Mouse (Mus musculus): ENCODE measurements around the gene BC024978. TPM values are rescaled to one million over a fixed set of nuclear protein-coding genes. Genes with fewer than 3 reads are reported as not detected.

The BC024978 gene
- polyA plus RNA-seq (2015; fragmentation: Nextera tagmentation; extraction: Ambion mirVana), result 2.5 TPM in 2 replicates

GRCm38 (mm10) chr7:27195681-27196611 is at the start of gene BC024978, which contains the start of gene Snrpa:
Gene BC024978 (plus strand): TSS chr7:27195781.
Gene Snrpa (minus strand): TSS chr7:27196271.
- Histone ChIP-seq H3K4me3 (ENCODE audit: low read depth, low read length) (peak within 1 kb of the TSS; percentile 69), H3K4me1 (ENCODE audit: insufficient read depth, low read depth, low read length) (0 out of 2 replicates have a peak, but pooled peaks cover 8% of the 10 kb centered on the region), H3K36me3 (ENCODE audit: insufficient read depth, low read length) (peaks cover 9% of the 10 kb centered on the region), H3K4me2 (replicated peaks; ENCODE audit: low read depth, low read length) (peak within 1 kb of the TSS; percentile 66), H3K9ac (replicated peaks; ENCODE audit: low read depth) (peak within 1 kb of the TSS; percentile 83), H3K9me3 (ENCODE audit: low read length) (no peaks in the 10 kb centered on the region), H3K27me3 (replicated peaks; ENCODE audit: insufficient read depth, low read length) (no peaks in the 10 kb centered on the region), H3K27ac (ENCODE audit: low read length) (peak within 1 kb of the TSS; percentile 100)
- ATAC-seq (peak; percentile 98), DNase-seq (ENCODE audit: low spot score) (peak; percentile 100)
- TF ChIP-seq CTCF (IDR thresholded peaks at IDR 0.05) (peak; percentile 13; the same call in 1 of the 2 replicates), EP300 (IDR thresholded peaks at IDR 0.05) (peak; percentile 18)
- WGBS, result under 1% methylated on average over 64 of the region's 64 CpGs

GRCm38 (mm10) chr7:27153205-27153764 is 42.3 kb upstream of the BC024978 start, which contains the start of gene Cyp2t4:
Gene Cyp2t4 (plus strand): TSS chr7:27153714.
- H3K9me3 ChIP-seq (ENCODE audit: low read length), result no peaks in the 10 kb centered on the region
- DNase-seq (ENCODE audit: low spot score), result peak; percentile 81
- no peak within 1 kb of the TSS for H3K4me3 ChIP-seq (ENCODE audit: low read depth, low read length)
- no peaks in the 10 kb centered on the region for H3K27me3 ChIP-seq (replicated peaks; ENCODE audit: insufficient read depth, low read length)
- H3K4me2 ChIP-seq (replicated peaks; ENCODE audit: low read depth, low read length), result peak within 1 kb of the TSS; percentile 14; the same call in 1 of the 2 replicates
- TF ChIP-seq CTCF (IDR thresholded peaks at IDR 0.05) (no peak), EP300 (IDR thresholded peaks at IDR 0.05) (peak; percentile 66)
- WGBS, result 35% methylated on average over 10 of the region's 10 CpGs
- peak within 1 kb of the TSS; percentile 64 for H3K27ac ChIP-seq (ENCODE audit: low read length)
- H3K36me3 ChIP-seq (ENCODE audit: insufficient read depth, low read length), result peaks cover 7% of the 10 kb centered on the region; the same call in 1 of the 2 replicates
- no peak within 1 kb of the TSS for H3K9ac ChIP-seq (replicated peaks; ENCODE audit: low read depth)
- no peaks in the 10 kb centered on the region for H3K4me1 ChIP-seq (ENCODE audit: insufficient read depth, low read depth, low read length)
- ATAC-seq, result peak; percentile 86

GRCm38 (mm10) chr7:27156005-27156404 is 39.6 kb upstream of the BC024978 start:
- no peaks in the 10 kb centered on the region for H3K27me3 ChIP-seq (replicated peaks; ENCODE audit: insufficient read depth, low read length)
- TF ChIP-seq CTCF (IDR thresholded peaks at IDR 0.05), result no peak
- no peak for TF ChIP-seq EP300 (IDR thresholded peaks at IDR 0.05)
- H3K9ac ChIP-seq (replicated peaks; ENCODE audit: low read depth), result no peak overlapping the region
- no peaks in the 10 kb centered on the region for H3K9me3 ChIP-seq (ENCODE audit: low read length)
- no peak for DNase-seq (ENCODE audit: low spot score)
- H3K4me3 ChIP-seq (ENCODE audit: low read depth, low read length), result no peak overlapping the region
- H3K27ac ChIP-seq (ENCODE audit: low read length), result no peak overlapping the region
- peaks cover 18% of the 10 kb centered on the region; the same call in 1 of the 2 replicates for H3K36me3 ChIP-seq (ENCODE audit: insufficient read depth, low read length)
- peaks cover 10% of the 10 kb centered on the region; the same call in 1 of the 2 replicates for H3K4me1 ChIP-seq (ENCODE audit: insufficient read depth, low read depth, low read length)
- no peak overlapping the region for H3K4me2 ChIP-seq (replicated peaks; ENCODE audit: low read depth, low read length)
- WGBS, result 70% methylated on average over 13 of the region's 13 CpGs
- ATAC-seq, result no peak

- 95% methylated on average over 9 of the region's 9 CpGs for WGBS
- Histone ChIP-seq H3K9ac (replicated peaks; ENCODE audit: low read depth) (no peak overlapping the region), H3K36me3 (ENCODE audit: insufficient read depth, low read length) (peaks cover 18% of the 10 kb centered on the region; the same call in 1 of the 2 replicates), H3K4me2 (replicated peaks; ENCODE audit: low read depth, low read length) (no peak overlapping the region), H3K4me1 (ENCODE audit: insufficient read depth, low read depth, low read length) (peaks cover 12% of the 10 kb centered on the region; the same call in 1 of the 2 replicates), H3K4me3 (ENCODE audit: low read depth, low read length) (no peak overlapping the region), H3K9me3 (ENCODE audit: low read length) (no peaks in the 10 kb centered on the region), H3K27me3 (replicated peaks; ENCODE audit: insufficient read depth, low read length) (no peaks in the 10 kb centered on the region), H3K27ac (ENCODE audit: low read length) (no peak overlapping the region)
- DNase-seq (ENCODE audit: low spot score), result no peak
- ATAC-seq, result no peak
- no peak for TF ChIP-seq CTCF (IDR thresholded peaks at IDR 0.05)
- no peak for TF ChIP-seq EP300 (IDR thresholded peaks at IDR 0.05)
Observed at GRCm38 (mm10) chr7:27158171-27158570, 37.4 kb upstream of the BC024978 start.

- WGBS, result 97% methylated on average over 6 of the region's 6 CpGs
- DNase-seq (ENCODE audit: low spot score), result no peak
Observed at GRCm38 (mm10) chr7:27159256-27159655, 36.3 kb upstream of the BC024978 start.

GRCm38 (mm10) chr7:27159882-27160281 is 35.7 kb upstream of the BC024978 start:
- ATAC-seq (peak; percentile 95), DNase-seq (ENCODE audit: low spot score) (peak; percentile 98)
- H3K4me3 ChIP-seq (ENCODE audit: low read depth, low read length), result no peak overlapping the region
- no peak overlapping the region for H3K9ac ChIP-seq (replicated peaks; ENCODE audit: low read depth)
- H3K4me1 ChIP-seq (ENCODE audit: insufficient read depth, low read depth, low read length), result peaks cover 29% of the 10 kb centered on the region; the same call in 1 of the 2 replicates
- no peaks in the 10 kb centered on the region for H3K27me3 ChIP-seq (replicated peaks; ENCODE audit: insufficient read depth, low read length)
- peak overlapping the region; percentile 65 for H3K27ac ChIP-seq (ENCODE audit: low read length)
- H3K9me3 ChIP-seq (ENCODE audit: low read length), result no peaks in the 10 kb centered on the region
- TF ChIP-seq EP300 (IDR thresholded peaks at IDR 0.05) (peak; percentile 86), CTCF (IDR thresholded peaks at IDR 0.05) (peak; percentile 99)
- no peak overlapping the region; the same call in 1 of the 2 replicates for H3K4me2 ChIP-seq (replicated peaks; ENCODE audit: low read depth, low read length)
- 7% methylated on average over 8 of the region's 8 CpGs for WGBS
- H3K36me3 ChIP-seq (ENCODE audit: insufficient read depth, low read length), result peaks cover 18% of the 10 kb centered on the region; the same call in 1 of the 2 replicates

More at GRCm38 (mm10) chr7:27159256-27159655, 36.3 kb upstream of the BC024978 start:
- Histone ChIP-seq H3K4me3 (ENCODE audit: low read depth, low read length) (no peak overlapping the region), H3K36me3 (ENCODE audit: insufficient read depth, low read length) (peaks cover 18% of the 10 kb centered on the region; the same call in 1 of the 2 replicates), H3K9ac (replicated peaks; ENCODE audit: low read depth) (no peak overlapping the region), H3K9me3 (ENCODE audit: low read length) (no peaks in the 10 kb centered on the region), H3K4me1 (ENCODE audit: insufficient read depth, low read depth, low read length) (peaks cover 23% of the 10 kb centered on the region; the same call in 1 of the 2 replicates), H3K27me3 (replicated peaks; ENCODE audit: insufficient read depth, low read length) (no peaks in the 10 kb centered on the region), H3K27ac (ENCODE audit: low read length) (no peak overlapping the region), H3K4me2 (replicated peaks; ENCODE audit: low read depth, low read length) (no peak overlapping the region)
- no peak for ATAC-seq
- TF ChIP-seq EP300 (IDR thresholded peaks at IDR 0.05) (no peak), CTCF (IDR thresholded peaks at IDR 0.05) (no peak)

Measured in lung, postnatal 0 days (tissue).